7 mouse cellular contexts compared by ENCODE assay signal in the genomic region with DNA sequence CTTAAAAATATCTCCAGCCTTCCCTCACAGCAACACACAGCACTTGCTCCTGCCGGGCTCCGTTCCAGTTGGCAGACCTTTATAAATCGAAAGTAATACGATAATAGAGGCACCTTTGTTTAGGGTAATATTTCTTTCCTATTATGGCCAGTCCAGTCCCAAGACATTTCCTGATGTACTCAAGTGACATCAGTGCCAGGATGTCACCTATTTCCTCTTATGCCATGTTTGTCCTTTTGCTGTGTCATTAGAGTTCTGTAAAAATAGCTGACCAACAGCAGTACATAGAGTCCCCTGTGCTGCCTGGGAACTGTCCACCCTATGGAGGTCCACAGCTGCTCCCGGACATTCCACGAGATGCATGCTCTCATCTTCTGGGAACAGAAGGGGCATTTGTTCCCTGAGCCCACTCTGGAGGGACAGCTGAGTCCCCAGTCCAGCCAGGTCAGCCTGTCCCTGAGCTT.
DNase-seq lines count a peak whose midpoint lies in the region; ATAC-seq lines count a peak whose summit lies in the region.

No protein-coding gene starts in this region.

- no peak overlapping the region for H3K4me3 ChIP-seq in heart, embryonic 12.5 days
- H3K4me3 ChIP-seq in stomach, embryonic 15.5 days (replicated peaks): no peak overlapping the region

- no peak for ATAC-seq in heart, embryonic 12.5 days (ENCODE audit: insufficient number of reproducible peaks, low FRiP score)
- 0 out of 2 replicates have a peak, but pooled peaks have one; percentile 47 for ATAC-seq in stomach, embryonic 15.5 days (ENCODE audit: insufficient read depth, low FRiP score, low read depth)

- no peaks in the 10 kb centered on the region for H3K36me3 ChIP-seq in heart, embryonic 12.5 days
- H3K36me3 ChIP-seq in stomach, embryonic 15.5 days: no peaks in the 10 kb centered on the region

- peak overlapping the region; percentile 6; the same call in 1 of the 2 replicates for H3K4me2 ChIP-seq in heart, embryonic 12.5 days
- peak overlapping the region; percentile 8; the same call in 1 of the 2 replicates for H3K4me2 ChIP-seq in stomach, embryonic 15.5 days

- no peaks in the 10 kb centered on the region for H3K27me3 ChIP-seq in heart, embryonic 12.5 days (replicated peaks)
- no peaks in the 10 kb centered on the region for H3K27me3 ChIP-seq in stomach, embryonic 15.5 days (replicated peaks)

- 53% methylated on average over 6 of the region's 6 CpGs for WGBS in heart, embryonic 12.5 days
- WGBS in stomach, embryonic 15.5 days: 45% methylated on average over 6 of the region's 6 CpGs

- no peak overlapping the region for H3K27ac ChIP-seq in heart, embryonic 12.5 days (ENCODE audit: poor library complexity, severe bottlenecking)
- H3K27ac ChIP-seq in stomach, embryonic 15.5 days: no peak overlapping the region

- peak; percentile 8 for DNase-seq in ovary, adult 18-20 months (ENCODE audit: low spot score)
- no peak for DNase-seq in ovary, postnatal 36 days (ENCODE audit: low spot score)
- DNase-seq in kidney, postnatal 25 days: peak; percentile 50 to 53
- DNase-seq in thymus, postnatal 25 days: no peak
- DNase-seq in right cerebral cortex, postnatal 10 days (ENCODE audit: low spot score in 2 of 2): no peak

- no peaks in the 10 kb centered on the region for H3K9me3 ChIP-seq in heart, embryonic 12.5 days (replicated peaks)
- no peaks in the 10 kb centered on the region for H3K9me3 ChIP-seq in stomach, embryonic 15.5 days

- H3K4me1 ChIP-seq in heart, embryonic 12.5 days (replicated peaks): peaks cover 14% of the 10 kb centered on the region
- H3K4me1 ChIP-seq in stomach, embryonic 15.5 days: 0 out of 2 replicates have a peak, but pooled peaks cover 5% of the 10 kb centered on the region

- no peak overlapping the region for H3K9ac ChIP-seq in heart, embryonic 12.5 days
- H3K9ac ChIP-seq in stomach, embryonic 15.5 days: no peak overlapping the region

Comparison
In these comparisons a context has a peak if more than half of its experiments do, and no peak if none do; other contexts are left out.
1. DNase-seq: peak in ovary, adult 18-20 months (single experiment) and kidney, postnatal 25 days (2 of 2); none in ovary, postnatal 36 days (single experiment), thymus, postnatal 25 days (single experiment) and right cerebral cortex, postnatal 10 days (0 of 2).